Mouse (Mus musculus) kidney, adult 2 months (tissue): Measurements from ENCODE around the gene Plekhg6.

Experiments
- CTCF ChIP-seq: fragments of 200-500 bp; conservative IDR thresholded peaks from 2 replicates; pipeline ENCODE4 v1.5.1; 2011; ENCODE audit warnings: low read depth, mild to moderate bottlenecking, control low read depth, low read length, moderate library complexity, mixed read lengths; ENCODE audit not compliant: insufficient read depth, insufficient read length
- POLR2A ChIP-seq: fragments of 200-500 bp; IDR thresholded peaks from one replicate; pipeline ENCODE4 v1.6.1; 2011; ENCODE audit warnings: low read depth, low read length, control low read depth

DNA sequence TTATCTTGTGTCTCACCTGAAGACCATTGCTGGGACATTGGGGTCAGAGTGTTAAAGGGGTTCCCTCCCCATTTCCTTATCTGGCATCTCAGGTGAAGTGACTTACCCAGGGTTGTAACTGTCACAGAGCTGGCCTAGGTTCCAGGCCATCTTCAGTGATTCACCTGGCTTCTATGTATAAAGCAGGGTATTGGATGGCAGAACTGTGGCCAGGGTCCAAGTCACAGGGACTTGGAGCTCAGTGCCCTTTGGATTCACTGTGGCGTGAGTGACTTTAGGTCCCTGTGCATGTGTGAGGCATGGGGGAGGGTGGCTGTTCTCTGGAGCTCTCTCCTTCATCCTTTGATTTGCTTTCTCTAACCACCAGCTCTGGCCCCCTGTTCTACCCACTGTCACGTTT, 34.6 kb downstream of the Plekhg6 start:
- TF ChIP-seq CTCF (no peak), POLR2A (no peak)
